Mouse (Mus musculus): ENCODE data around the gene Fcor. TPM values are rescaled to one million over a fixed set of nuclear protein-coding genes. Genes with fewer than 3 reads are reported as not detected.

Gene Fcor
- polyA plus RNA-seq, 1 experiment, result 0.95 TPM

- Histone ChIP-seq H3ac (ENCODE audit: control insufficient read depth, insufficient read length, low read depth) (no peak overlapping the region), H3K79me3 (ENCODE audit: low read depth) (no peaks in the 10 kb centered on the region), H3K27me3 (ENCODE audit: control insufficient read depth, insufficient read depth, insufficient read length) (peaks cover 27% of the 10 kb centered on the region), H3K36me3 (ENCODE audit: control insufficient read depth, insufficient read depth) (no peaks in the 10 kb centered on the region), H3K4me3 (ENCODE audit: insufficient read depth, poor library complexity, severe bottlenecking) (no peak overlapping the region), H3K79me2 (ENCODE audit: control insufficient read depth, insufficient read depth) (no peaks in the 10 kb centered on the region)
- no peak for TF ChIP-seq CEBPB (IDR thresholded peaks at IDR 0.05; ENCODE audit: low read depth)
- TF ChIP-seq MYOG (IDR thresholded peaks at IDR 0.05; ENCODE audit: control insufficient read depth, extremely low read depth, insufficient read length), result no peak
- no peak for TF ChIP-seq MYOD1 (IDR thresholded peaks at IDR 0.05; ENCODE audit: control insufficient read depth, insufficient read length, low read depth)
- no peak for TF ChIP-seq CTCF (IDR thresholded peaks at IDR 0.05; ENCODE audit: control insufficient read depth, insufficient read depth, insufficient read length)
- TF ChIP-seq USF1 (IDR thresholded peaks at IDR 0.05; ENCODE audit: low read depth), result no peak
- no peak for TF ChIP-seq MAX (IDR thresholded peaks at IDR 0.05)
- TF ChIP-seq FOSL1 (IDR thresholded peaks at IDR 0.05; ENCODE audit: insufficient read depth, low read length, poor library complexity, severe bottlenecking), result no peak
Measured at GRCm38 (mm10) chr8:3670388-3670787, 1.8 kb downstream of the Fcor start.

GRCm38 (mm10) chr8:3665507-3665906 lies 6.7 kb downstream of the Fcor start, which contains the start of gene Mcemp1:
Gene Mcemp1 (plus strand): TSS chr8:3665754.
- Histone ChIP-seq H3K79me3 (ENCODE audit: low read depth) (no peaks in the 10 kb centered on the region), H3ac (ENCODE audit: control insufficient read depth, insufficient read length, low read depth) (no peak within 1 kb of the TSS), H3K36me3 (ENCODE audit: control insufficient read depth, insufficient read depth) (no peaks in the 10 kb centered on the region), H3K4me3 (ENCODE audit: insufficient read depth, poor library complexity, severe bottlenecking) (no peak within 1 kb of the TSS), H3K79me2 (ENCODE audit: control insufficient read depth, insufficient read depth) (no peaks in the 10 kb centered on the region), H3K27me3 (ENCODE audit: control insufficient read depth, insufficient read depth, insufficient read length) (peaks cover 36% of the 10 kb centered on the region)
- no peak for TF ChIP-seq MYOG (IDR thresholded peaks at IDR 0.05; ENCODE audit: control insufficient read depth, extremely low read depth, insufficient read length)
- no peak for TF ChIP-seq FOSL1 (IDR thresholded peaks at IDR 0.05; ENCODE audit: insufficient read depth, low read length, poor library complexity, severe bottlenecking)
- no peak for TF ChIP-seq MAX (IDR thresholded peaks at IDR 0.05)

DNA sequence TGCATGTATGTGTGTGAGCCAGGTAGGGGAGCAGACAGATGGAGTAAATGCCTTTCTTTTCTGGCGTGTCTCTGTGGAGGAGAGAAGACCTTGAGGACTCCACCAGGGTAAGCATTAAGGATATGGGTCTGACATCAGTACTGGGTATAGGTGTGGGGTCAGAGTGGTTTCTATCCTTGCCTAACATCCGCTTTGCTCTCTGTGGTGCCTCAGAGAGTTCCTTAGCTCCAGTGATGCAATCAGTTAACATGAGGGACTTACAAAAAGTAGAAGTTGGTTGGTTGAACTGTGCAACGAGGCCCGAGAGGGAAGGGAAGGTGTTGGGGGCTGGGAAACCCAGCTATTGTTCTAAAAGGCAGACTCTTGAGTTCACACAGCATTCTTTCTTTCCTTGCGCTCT lies 7.8 kb downstream of the Fcor start:
- no peak overlapping the region for H3K4me3 ChIP-seq (ENCODE audit: insufficient read depth, poor library complexity, severe bottlenecking)
- no peak overlapping the region for H3ac ChIP-seq (ENCODE audit: control insufficient read depth, insufficient read length, low read depth)
- no peaks in the 10 kb centered on the region for H3K79me3 ChIP-seq (ENCODE audit: low read depth)
- H3K36me3 ChIP-seq (ENCODE audit: control insufficient read depth, insufficient read depth), result no peaks in the 10 kb centered on the region
- H3K27me3 ChIP-seq (ENCODE audit: control insufficient read depth, insufficient read depth, insufficient read length), result peaks cover 36% of the 10 kb centered on the region
- TF ChIP-seq USF1 (IDR thresholded peaks at IDR 0.05; ENCODE audit: low read depth) (no peak), MYOG (IDR thresholded peaks at IDR 0.05; ENCODE audit: control insufficient read depth, extremely low read depth, insufficient read length) (no peak), MAX (IDR thresholded peaks at IDR 0.05) (no peak), FOSL1 (IDR thresholded peaks at IDR 0.05; ENCODE audit: insufficient read depth, low read length, poor library complexity, severe bottlenecking) (no peak), MYOD1 (IDR thresholded peaks at IDR 0.05; ENCODE audit: control insufficient read depth, insufficient read length, low read depth) (no peak), CTCF (IDR thresholded peaks at IDR 0.05; ENCODE audit: control insufficient read depth, insufficient read depth, insufficient read length) (no peak), CEBPB (IDR thresholded peaks at IDR 0.05; ENCODE audit: low read depth) (no peak)
- no peaks in the 10 kb centered on the region for H3K79me2 ChIP-seq (ENCODE audit: control insufficient read depth, insufficient read depth)

GRCm38 (mm10) chr8:3660889-3661288 lies 11.3 kb downstream of the Fcor start:
- TF ChIP-seq MYOD1 (IDR thresholded peaks at IDR 0.05; ENCODE audit: control insufficient read depth, insufficient read length, low read depth) (no peak), MYOG (IDR thresholded peaks at IDR 0.05; ENCODE audit: control insufficient read depth, extremely low read depth, insufficient read length) (no peak), USF1 (IDR thresholded peaks at IDR 0.05; ENCODE audit: low read depth) (no peak), CTCF (IDR thresholded peaks at IDR 0.05; ENCODE audit: control insufficient read depth, insufficient read depth, insufficient read length) (no peak), MAX (IDR thresholded peaks at IDR 0.05) (no peak), FOSL1 (IDR thresholded peaks at IDR 0.05; ENCODE audit: insufficient read depth, low read length, poor library complexity, severe bottlenecking) (no peak), CEBPB (IDR thresholded peaks at IDR 0.05; ENCODE audit: low read depth) (no peak)
- Histone ChIP-seq H3K36me3 (ENCODE audit: control insufficient read depth, insufficient read depth) (no peaks in the 10 kb centered on the region), H3K79me3 (ENCODE audit: low read depth) (no peaks in the 10 kb centered on the region), H3K4me3 (ENCODE audit: insufficient read depth, poor library complexity, severe bottlenecking) (no peak overlapping the region), H3K27me3 (ENCODE audit: control insufficient read depth, insufficient read depth, insufficient read length) (peaks cover 21% of the 10 kb centered on the region), H3K79me2 (ENCODE audit: control insufficient read depth, insufficient read depth) (no peaks in the 10 kb centered on the region), H3ac (ENCODE audit: control insufficient read depth, insufficient read length, low read depth) (no peak overlapping the region)

DNA sequence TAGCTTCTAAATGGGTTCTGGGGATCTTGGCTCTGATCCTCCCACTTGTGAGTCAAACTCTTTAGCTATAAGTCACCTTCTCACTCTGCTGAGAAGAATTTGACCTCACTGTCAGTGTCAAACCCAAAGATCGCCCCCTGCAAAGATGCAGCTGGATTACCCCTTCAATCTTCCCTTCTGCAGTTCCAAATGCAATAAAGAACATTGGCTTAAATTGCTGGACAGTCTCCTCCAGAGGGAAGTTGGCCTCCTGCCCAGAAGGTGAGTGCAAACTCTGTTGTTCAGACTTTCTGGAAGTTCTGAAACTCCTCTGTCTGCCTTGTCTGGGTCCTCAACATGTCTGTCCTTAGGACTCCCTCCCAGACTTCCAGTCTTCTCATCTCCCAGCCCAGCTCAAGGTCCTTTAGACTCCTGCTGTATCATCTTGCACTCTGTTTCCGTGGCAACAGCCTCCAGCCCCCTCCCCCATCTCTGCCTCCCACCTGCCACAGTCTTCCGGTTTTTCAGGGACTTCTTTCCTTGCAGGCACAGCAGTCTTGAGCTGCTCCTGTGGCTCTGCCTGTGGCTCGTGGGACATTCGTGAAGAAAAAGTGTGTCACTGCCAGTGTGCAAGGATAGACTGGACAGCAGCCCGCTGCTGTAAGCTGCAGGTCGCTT lies 15.3 kb downstream of the Fcor start:
- H3K36me3 ChIP-seq (ENCODE audit: control insufficient read depth, insufficient read depth), result no peaks in the 10 kb centered on the region
- H3ac ChIP-seq (ENCODE audit: control insufficient read depth, insufficient read length, low read depth), result no peak overlapping the region
- H3K79me2 ChIP-seq (ENCODE audit: control insufficient read depth, insufficient read depth), result no peaks in the 10 kb centered on the region
- no peak for TF ChIP-seq MAX (IDR thresholded peaks at IDR 0.05)
- no peak for TF ChIP-seq MYOD1 (IDR thresholded peaks at IDR 0.05; ENCODE audit: control insufficient read depth, insufficient read length, low read depth)
- no peak for TF ChIP-seq FOSL1 (IDR thresholded peaks at IDR 0.05; ENCODE audit: insufficient read depth, low read length, poor library complexity, severe bottlenecking)
- no peak for TF ChIP-seq CTCF (IDR thresholded peaks at IDR 0.05; ENCODE audit: control insufficient read depth, insufficient read depth, insufficient read length)
- TF ChIP-seq USF1 (IDR thresholded peaks at IDR 0.05; ENCODE audit: low read depth), result no peak
- H3K79me3 ChIP-seq (ENCODE audit: low read depth), result no peaks in the 10 kb centered on the region
- peaks cover 26% of the 10 kb centered on the region for H3K27me3 ChIP-seq (ENCODE audit: control insufficient read depth, insufficient read depth, insufficient read length)
- H3K4me3 ChIP-seq (ENCODE audit: insufficient read depth, poor library complexity, severe bottlenecking), result no peak overlapping the region

DNA sequence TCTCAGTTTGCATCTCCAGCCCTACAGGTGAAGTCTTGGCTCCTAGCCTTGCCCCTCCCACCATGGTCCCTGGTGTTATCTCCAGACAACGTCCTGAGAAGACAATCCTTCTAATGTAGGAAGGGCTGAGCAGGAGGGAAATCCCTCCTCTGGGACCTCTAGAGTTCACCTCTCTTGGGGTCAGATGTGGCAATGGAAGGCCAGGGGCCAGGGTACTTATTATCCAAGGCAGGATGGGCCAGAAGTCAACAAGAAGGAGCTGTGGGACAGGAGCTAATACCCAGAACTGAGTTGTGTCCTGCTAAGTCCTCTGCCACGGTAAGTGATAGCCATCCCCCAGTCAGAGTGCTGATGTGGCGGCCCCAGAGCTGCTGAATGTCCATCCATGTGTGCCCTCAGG lies 16.6 kb downstream of the Fcor start, which contains the start of gene Retn:
Gene Retn (plus strand): TSS at position 245 of the 400 bp plus-strand sequence.
- Histone ChIP-seq H3K27me3 (ENCODE audit: control insufficient read depth, insufficient read depth, insufficient read length) (peaks cover 32% of the 10 kb centered on the region), H3K79me3 (ENCODE audit: low read depth) (no peaks in the 10 kb centered on the region), H3K36me3 (ENCODE audit: control insufficient read depth, insufficient read depth) (no peaks in the 10 kb centered on the region), H3K79me2 (ENCODE audit: control insufficient read depth, insufficient read depth) (no peaks in the 10 kb centered on the region), H3K4me3 (ENCODE audit: insufficient read depth, poor library complexity, severe bottlenecking) (no peak within 1 kb of the TSS), H3ac (ENCODE audit: control insufficient read depth, insufficient read length, low read depth) (no peak within 1 kb of the TSS)
- TF ChIP-seq MAX (IDR thresholded peaks at IDR 0.05) (no peak), CTCF (IDR thresholded peaks at IDR 0.05; ENCODE audit: control insufficient read depth, insufficient read depth, insufficient read length) (no peak), USF1 (IDR thresholded peaks at IDR 0.05; ENCODE audit: low read depth) (no peak), MYOD1 (IDR thresholded peaks at IDR 0.05; ENCODE audit: control insufficient read depth, insufficient read length, low read depth) (no peak), CEBPB (IDR thresholded peaks at IDR 0.05; ENCODE audit: low read depth) (no peak), MYOG (IDR thresholded peaks at IDR 0.05; ENCODE audit: control insufficient read depth, extremely low read depth, insufficient read length) (no peak), FOSL1 (IDR thresholded peaks at IDR 0.05; ENCODE audit: insufficient read depth, low read length, poor library complexity, severe bottlenecking) (no peak)
